Mouse (Mus musculus): ENCODE data around the gene Zfp184. TPM values are rescaled to one million over a fixed set of nuclear protein-coding genes. Genes with fewer than 3 reads are reported as not detected.
A peak's percentile ranks its signal among the peaks of the same experiment; 100 is the strongest.

The Zfp184 gene
- polyA plus RNA-seq, 1 experiment from 2014 or later: 19.4 TPM

DNA sequence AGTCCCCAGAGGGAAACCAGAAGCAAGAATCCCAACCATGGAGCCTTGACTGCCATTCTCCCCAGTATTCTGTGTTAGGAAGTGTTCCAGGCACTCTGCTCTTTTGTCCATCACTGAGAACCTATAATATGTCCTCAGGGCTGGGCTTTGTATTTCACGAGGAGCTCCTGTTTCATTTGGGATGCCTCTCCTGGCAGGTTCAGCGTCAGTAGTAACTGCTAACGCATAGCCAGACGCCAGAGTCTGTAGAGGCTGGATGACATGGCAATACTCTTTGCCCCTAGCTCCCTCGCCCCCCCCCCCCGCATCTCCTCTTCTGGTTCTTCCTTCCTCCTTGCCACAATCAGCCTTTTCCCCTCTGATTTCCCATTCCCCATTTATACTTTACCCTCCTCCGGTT lies 64.7 kb downstream of the Zfp184 start, which contains the start of gene Prss16:
Gene Prss16 (minus strand): TSS at position 101 of the 400 bp plus-strand sequence.
- Histone ChIP-seq H3K27ac (no peak within 1 kb of the TSS), H3K4me3 (no peak within 1 kb of the TSS), H3K36me3 (no peaks in the 10 kb centered on the region), H3K27me3 (replicated peaks) (peaks cover 92% of the 10 kb centered on the region), H3K9me3 (no peaks in the 10 kb centered on the region), H3K9ac (no peak within 1 kb of the TSS), H3K4me1 (peaks cover 16% of the 10 kb centered on the region), H3K4me2 (replicated peaks) (no peak within 1 kb of the TSS)
- 31% methylated on average over 5 of the region's 7 CpGs for WGBS
- no peak for ATAC-seq (ENCODE audit: low FRiP score, low read depth)

MicroRNA genes within 50 kb of the gene (microRNA counts, 519-probe panel; counts per million panel counts)
- 6,759 counts per million, percentile 94 among the panel's probes with 10 or more counts for microRNA mmu-miR-1983

Small RNAs within 50 kb of the gene (microRNA-seq; reads per million reads assigned to microRNA genes)
- gene Gm44456 (not detected), gene Mir1983 (3,384 reads per million, percentile 87 among the genes with 10 or more reads in this experiment)

Other genes with a start within 250 kb of the Zfp184 start
- not detected in 2 replicates for gene Olfr1359, start 247.0 kb upstream of the Zfp184 start, polyA plus RNA-seq (2016; fragmentation: Nextera tagmentation; extraction: Ambion mirVana)
- 1.6 and 1.7 TPM in 2 replicates for gene Hist1h2bl, start 229.0 kb upstream of the Zfp184 start, polyA plus RNA-seq (2016; fragmentation: Nextera tagmentation; extraction: Ambion mirVana)
- 16.2 and 34.8 TPM in 2 replicates for gene Hist1h2ai, start 228.7 kb upstream of the Zfp184 start, polyA plus RNA-seq (2016; fragmentation: Nextera tagmentation; extraction: Ambion mirVana)
- 14.0 and 17.0 TPM in 2 replicates for gene Hist1h3h, start 227.4 kb upstream of the Zfp184 start, polyA plus RNA-seq (2016; fragmentation: Nextera tagmentation; extraction: Ambion mirVana)
- gene Hist1h2bm, start 223.1 kb upstream of the Zfp184 start, polyA plus RNA-seq (2016; fragmentation: Nextera tagmentation; extraction: Ambion mirVana): 2.9 and 4.4 TPM in 2 replicates
- gene Hist1h4j, start 210.0 kb upstream of the Zfp184 start, polyA plus RNA-seq (2016; fragmentation: Nextera tagmentation; extraction: Ambion mirVana): 0.87 and 1.6 TPM in 2 replicates
- 0.96 and 2.4 TPM in 2 replicates for gene Hist1h4k, start 194.6 kb upstream of the Zfp184 start, polyA plus RNA-seq (2016; fragmentation: Nextera tagmentation; extraction: Ambion mirVana)
- 18.4 and 29.6 TPM in 2 replicates for gene Hist1h2ak, start 191.3 kb upstream of the Zfp184 start, polyA plus RNA-seq (2016; fragmentation: Nextera tagmentation; extraction: Ambion mirVana)
- 2.0 and 3.0 TPM in 2 replicates for gene Hist1h2bn, start 191.0 kb upstream of the Zfp184 start, polyA plus RNA-seq (2016; fragmentation: Nextera tagmentation; extraction: Ambion mirVana)
- 13.1 and 26.4 TPM in 2 replicates for gene Hist1h1b, start 164.5 kb upstream of the Zfp184 start, polyA plus RNA-seq (2016; fragmentation: Nextera tagmentation; extraction: Ambion mirVana)
- 97.6 and 126 TPM in 2 replicates for gene Hist1h3i, start 161.7 kb upstream of the Zfp184 start, polyA plus RNA-seq (2016; fragmentation: Nextera tagmentation; extraction: Ambion mirVana)
- 7.9 and 9.0 TPM in 2 replicates for gene Hist1h2an, start 157.9 kb upstream of the Zfp184 start, polyA plus RNA-seq (2016; fragmentation: Nextera tagmentation; extraction: Ambion mirVana)
- gene Hist1h2bp, start 157.6 kb upstream of the Zfp184 start, polyA plus RNA-seq (2016; fragmentation: Nextera tagmentation; extraction: Ambion mirVana): 0.68 and 1.7 TPM in 2 replicates
- 17.1 and 26.1 TPM in 2 replicates for gene Hist1h2bq, start 134.9 kb upstream of the Zfp184 start, polyA plus RNA-seq (2016; fragmentation: Nextera tagmentation; extraction: Ambion mirVana)
- gene Hist1h2ao, start 134.6 kb upstream of the Zfp184 start, polyA plus RNA-seq (2016; fragmentation: Nextera tagmentation; extraction: Ambion mirVana): not detected in 2 replicates
- not detected in 2 replicates for gene Hist1h4m, start 133.3 kb upstream of the Zfp184 start, polyA plus RNA-seq (2016; fragmentation: Nextera tagmentation; extraction: Ambion mirVana)
- gene Hist1h4n, start 112.9 kb upstream of the Zfp184 start, polyA plus RNA-seq (2016; fragmentation: Nextera tagmentation; extraction: Ambion mirVana): 11.4 and 12.4 TPM in 2 replicates
- gene Hist1h2ap, start 111.6 kb upstream of the Zfp184 start, polyA plus RNA-seq (2016; fragmentation: Nextera tagmentation; extraction: Ambion mirVana): 3,361 and 3,805 TPM in 2 replicates
- 18.7 and 25.8 TPM in 2 replicates for gene Hist1h2br, start 111.4 kb upstream of the Zfp184 start, polyA plus RNA-seq (2016; fragmentation: Nextera tagmentation; extraction: Ambion mirVana)
- not detected in 2 replicates for gene Pom121l2, start 36.1 kb downstream of the Zfp184 start, polyA plus RNA-seq (2016; fragmentation: Nextera tagmentation; extraction: Ambion mirVana)
- 0.41 TPM in 1 of 2 replicates, not detected in the other for gene Prss16, start 64.6 kb downstream of the Zfp184 start, polyA plus RNA-seq (2016; fragmentation: Nextera tagmentation; extraction: Ambion mirVana)
- gene Hist1h2ah, start 90.5 kb downstream of the Zfp184 start, polyA plus RNA-seq (2016; fragmentation: Nextera tagmentation; extraction: Ambion mirVana): 3.3 and 13.9 TPM in 2 replicates
- 5.2 and 9.5 TPM in 2 replicates for gene Hist1h2bk, start 90.8 kb downstream of the Zfp184 start, polyA plus RNA-seq (2016; fragmentation: Nextera tagmentation; extraction: Ambion mirVana)
- 20.1 and 23.9 TPM in 2 replicates for gene Hist1h4i, start 96.3 kb downstream of the Zfp184 start, polyA plus RNA-seq (2016; fragmentation: Nextera tagmentation; extraction: Ambion mirVana)
- gene Hist1h2ag, start 97.8 kb downstream of the Zfp184 start, polyA plus RNA-seq (2016; fragmentation: Nextera tagmentation; extraction: Ambion mirVana): 43.6 and 46.1 TPM in 2 replicates
- gene Hist1h2bj, start 98.1 kb downstream of the Zfp184 start, polyA plus RNA-seq (2016; fragmentation: Nextera tagmentation; extraction: Ambion mirVana): 10.5 and 12.6 TPM in 2 replicates
- not detected in 2 replicates for gene Vmn1r188, start 139.3 kb downstream of the Zfp184 start, polyA plus RNA-seq (2016; fragmentation: Nextera tagmentation; extraction: Ambion mirVana)
- gene Vmn1r189, start 160.7 kb downstream of the Zfp184 start, polyA plus RNA-seq (2016; fragmentation: Nextera tagmentation; extraction: Ambion mirVana): not detected in 2 replicates
- gene Vmn1r191, start 238.9 kb downstream of the Zfp184 start, polyA plus RNA-seq (2016; fragmentation: Nextera tagmentation; extraction: Ambion mirVana): not detected in 2 replicates
- gene Vmn1r192, start 246.0 kb downstream of the Zfp184 start, polyA plus RNA-seq (2016; fragmentation: Nextera tagmentation; extraction: Ambion mirVana): not detected in 2 replicates

Data from neural tube, embryonic 12.5 days (tissue).